Mouse (Mus musculus): ENCODE data around the gene Dennd5a.

DNA sequence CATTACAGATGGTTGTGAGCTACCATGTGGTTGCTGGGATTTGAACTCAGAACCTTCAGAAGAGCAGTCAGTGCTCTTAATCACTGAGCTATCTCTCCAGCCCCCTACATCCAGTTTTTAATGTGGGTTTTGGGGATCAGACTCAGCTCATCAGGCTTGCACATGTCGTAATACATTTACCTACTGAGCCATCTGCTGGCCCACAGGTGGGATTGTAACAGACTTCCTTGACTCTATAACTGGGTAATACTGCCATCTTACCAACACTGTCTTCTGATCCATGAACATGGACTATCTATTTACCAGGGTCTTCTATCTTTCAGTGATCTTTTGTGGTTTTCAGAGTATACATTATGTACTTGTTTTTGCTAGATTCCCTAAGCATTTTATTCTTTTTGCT, 74.0 kb downstream of the Dennd5a start:
- TF ChIP-seq CTCF (IDR thresholded peaks at IDR 0.05; ENCODE audit: low read depth) (peak; percentile 30; the same call in 1 of the 2 replicates), EP300 (optimal IDR thresholded peaks at IDR 0.05) (no peak)

All from stomach, postnatal 0 days (tissue).